Mouse (Mus musculus) 416B (cell line): ENCODE data around the gene Adcy3.

Experiments
- DNase-seq: peaks from one replicate; pipeline ENCODE4 v3.0.0; 2011; ENCODE audit warnings: low read depth

Gene Adcy3

DNA sequence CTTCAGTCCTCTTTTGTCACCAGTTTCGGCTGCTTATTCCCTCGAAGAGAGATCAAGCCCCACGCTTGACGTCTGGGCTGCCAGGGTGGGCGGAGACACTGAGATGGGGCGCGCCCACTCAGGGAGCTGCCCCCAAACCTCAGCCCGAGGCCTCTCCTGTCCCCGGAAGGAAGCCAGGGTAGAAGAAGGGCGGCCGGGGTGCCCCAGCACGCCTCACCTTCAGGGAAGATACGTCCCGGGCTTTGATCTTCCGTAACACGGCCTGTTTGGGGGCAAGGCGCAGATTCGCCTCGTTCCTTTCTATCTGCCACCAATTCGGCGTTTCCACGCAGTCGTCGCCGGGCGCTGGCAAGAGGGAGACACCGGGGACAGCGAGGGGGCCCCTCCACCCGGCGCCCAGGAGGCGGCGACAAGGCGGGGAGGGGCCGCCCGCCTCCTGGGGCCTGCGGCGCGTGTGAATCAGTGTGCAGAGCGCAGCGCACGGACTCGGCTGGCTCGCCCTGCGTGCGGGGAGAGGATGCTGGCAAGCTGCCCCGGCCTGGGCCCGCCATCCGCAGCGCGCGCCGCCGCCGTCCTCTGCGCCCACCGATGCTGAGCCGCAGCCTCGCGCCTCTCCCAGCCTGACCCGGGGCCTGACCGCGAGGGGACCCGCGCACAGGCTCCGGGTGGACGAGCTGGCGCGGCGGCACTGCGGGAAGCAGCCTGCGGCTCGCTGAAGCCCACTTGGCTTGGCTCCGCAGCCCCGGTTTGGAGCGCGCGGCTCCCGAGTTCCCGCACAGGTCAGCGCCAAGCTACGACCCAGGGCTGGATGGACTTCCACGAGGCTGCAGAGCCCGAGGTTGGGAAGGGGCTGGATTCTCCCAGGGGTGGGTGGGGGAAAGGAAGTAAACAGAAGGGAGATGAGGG lies at the start of gene Adcy3:
Gene Adcy3 (plus strand): TSS at position 163 of the 906 bp plus-strand sequence.
- DNase-seq, result no peak

DNA sequence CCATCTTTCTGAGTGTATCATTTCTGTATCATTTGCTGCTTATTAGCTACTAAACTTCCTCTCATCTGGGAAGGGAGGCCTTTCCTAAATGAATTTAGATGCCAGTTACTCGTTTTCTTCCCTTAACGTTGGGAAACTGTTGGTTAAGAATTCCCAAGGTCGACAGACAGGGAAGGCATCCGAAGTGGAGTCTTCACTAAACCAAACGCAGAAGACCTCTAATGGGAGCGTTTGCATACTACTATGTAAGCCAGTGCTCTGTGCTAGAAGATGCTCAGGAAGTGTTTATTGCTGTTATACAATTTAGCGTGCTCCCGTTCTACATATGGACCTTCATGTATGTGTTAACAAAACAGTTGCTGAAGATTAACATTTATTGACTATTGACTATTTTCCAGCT lies 49.5 kb upstream of the Adcy3 start:
- no peak for DNase-seq

DNA sequence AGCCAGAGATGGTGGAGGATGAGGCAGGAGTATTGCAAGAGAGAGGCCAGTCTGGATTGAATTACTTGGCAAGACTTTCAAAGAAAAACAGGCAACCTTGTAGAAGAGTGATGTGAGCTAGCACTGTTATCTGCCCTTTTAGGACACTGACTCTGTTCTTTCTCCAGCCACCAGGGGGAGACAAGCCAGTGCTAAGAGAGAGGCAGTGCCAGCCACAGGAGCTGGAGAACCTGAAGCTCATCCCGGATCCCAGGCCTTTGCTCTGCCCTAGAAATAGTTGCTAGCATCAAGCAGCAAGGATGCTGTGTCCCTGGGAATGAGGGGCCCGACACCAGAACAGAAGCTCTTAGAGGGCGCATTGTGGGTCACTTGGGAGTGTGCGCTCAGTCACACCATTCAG lies 25.5 kb upstream of the Adcy3 start:
- peak; percentile 64 for DNase-seq

DNA sequence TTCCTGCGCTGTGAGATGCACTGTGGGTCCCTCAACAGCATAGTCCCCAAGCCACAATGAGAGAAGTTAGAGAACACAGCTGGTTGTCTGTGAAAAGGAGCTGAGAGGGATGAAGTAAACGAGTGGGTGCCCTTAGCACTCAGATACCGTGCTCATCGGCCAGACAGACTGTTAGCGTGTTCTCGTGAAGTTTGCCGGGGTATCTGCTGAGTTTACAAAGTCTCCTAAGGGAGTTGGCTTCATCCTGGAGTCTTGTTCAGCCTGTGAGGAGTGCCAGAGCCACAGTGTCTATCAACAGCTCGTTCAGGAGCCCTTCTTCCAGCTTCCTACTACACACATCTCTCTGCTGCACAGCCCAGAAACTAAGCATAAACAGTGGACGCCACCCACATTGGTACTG lies 16.8 kb upstream of the Adcy3 start:
- no peak for DNase-seq

DNA sequence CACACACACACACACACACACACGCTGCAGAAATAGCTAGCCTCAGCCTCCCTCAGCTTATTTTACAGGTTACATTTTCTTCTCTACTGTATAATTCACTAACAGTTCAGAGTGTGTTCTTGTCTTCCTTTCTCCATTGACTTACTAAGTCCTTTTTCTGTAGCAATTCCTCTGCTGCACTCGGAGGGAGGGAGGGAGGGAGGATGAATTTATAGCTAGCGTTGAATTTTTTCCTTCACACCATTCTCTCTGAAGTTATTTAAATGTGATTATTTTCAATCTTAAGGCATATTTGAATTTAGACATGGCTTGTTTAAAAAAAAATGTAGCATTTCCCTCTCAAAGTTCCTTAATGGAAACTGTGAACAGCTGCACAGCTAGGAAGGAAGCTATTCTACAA lies 15.8 kb upstream of the Adcy3 start:
- DNase-seq, result no peak

DNA sequence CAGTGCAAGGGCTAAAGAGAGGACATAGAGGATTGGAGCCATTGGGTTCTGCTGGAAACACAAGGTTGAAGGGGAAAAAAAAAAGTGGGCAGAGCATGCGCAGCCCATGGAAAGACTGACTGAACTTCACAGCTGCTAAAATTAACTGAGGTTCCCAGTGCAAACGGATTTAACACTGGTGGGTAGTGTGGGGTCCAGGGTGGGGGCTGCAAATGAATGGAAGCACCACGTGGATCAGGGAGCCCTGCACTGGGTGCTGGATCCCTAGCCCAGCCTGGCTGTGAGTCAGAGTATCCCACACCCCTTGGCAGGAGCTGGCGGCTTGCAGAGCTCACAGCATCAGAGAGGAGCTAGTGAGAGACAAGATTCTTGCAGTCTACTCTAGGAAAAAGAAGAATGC lies 15.3 kb upstream of the Adcy3 start:
- no peak for DNase-seq

DNA sequence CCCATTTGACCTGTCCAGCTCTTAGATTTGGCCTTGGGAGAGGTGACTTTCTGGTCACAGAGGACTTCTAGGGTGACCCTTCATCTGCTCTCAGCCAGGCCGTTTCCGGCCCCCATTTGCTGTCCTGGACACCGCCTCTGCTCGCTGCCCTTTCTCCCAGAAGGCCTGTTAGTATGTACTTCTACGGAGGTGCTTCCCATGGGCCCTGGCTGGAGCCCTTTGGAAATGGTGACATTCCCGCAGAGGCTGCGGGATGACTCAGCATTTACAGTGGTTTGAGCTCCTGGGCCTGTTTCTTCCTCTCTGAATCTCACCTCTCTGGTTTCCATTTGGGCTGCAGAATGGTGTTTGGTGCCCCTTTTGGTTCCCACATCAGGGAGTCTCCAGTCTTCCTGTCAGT lies 5.6 kb upstream of the Adcy3 start:
- DNase-seq, result no peak

DNA sequence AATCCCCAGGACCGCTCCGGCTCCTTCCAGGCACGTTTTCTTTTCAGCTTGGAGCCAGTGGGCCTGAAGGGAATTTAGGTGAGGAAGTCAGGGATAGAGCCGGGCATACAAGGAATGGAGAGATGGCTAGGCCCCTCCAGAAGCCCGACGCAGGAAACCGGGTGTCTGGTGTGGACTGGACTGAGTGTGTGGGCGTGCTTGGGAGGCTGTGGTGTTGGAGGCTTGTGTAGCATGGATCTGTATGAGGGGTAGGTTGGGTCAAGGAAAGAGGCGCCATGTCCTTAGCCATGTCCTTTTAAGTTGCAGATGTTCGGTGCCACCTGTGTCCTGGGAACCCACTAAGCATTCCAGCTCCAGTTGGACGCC lies 927 bp downstream of the Adcy3 start:
- DNase-seq, result no peak

DNA sequence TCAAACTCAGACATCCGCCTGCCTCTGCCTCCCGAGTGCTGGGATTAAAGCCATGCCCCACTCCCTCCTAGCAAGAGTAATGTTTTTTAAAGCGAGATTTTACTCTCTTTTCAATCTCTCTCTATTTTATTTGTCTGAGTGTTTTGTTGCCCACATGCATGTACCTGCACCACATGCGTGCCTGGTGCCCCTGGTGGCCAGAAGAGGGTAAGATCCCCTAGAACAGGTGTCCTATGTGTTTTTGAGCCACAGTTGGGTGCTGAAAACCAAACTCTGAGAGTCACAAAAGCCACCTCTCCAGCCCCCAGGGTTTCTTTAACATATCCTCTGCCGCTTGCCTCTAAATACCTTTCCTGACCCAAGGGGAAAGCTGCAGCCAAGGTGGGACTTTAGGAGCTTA lies 10.3 kb downstream of the Adcy3 start:
- no peak for DNase-seq

DNA sequence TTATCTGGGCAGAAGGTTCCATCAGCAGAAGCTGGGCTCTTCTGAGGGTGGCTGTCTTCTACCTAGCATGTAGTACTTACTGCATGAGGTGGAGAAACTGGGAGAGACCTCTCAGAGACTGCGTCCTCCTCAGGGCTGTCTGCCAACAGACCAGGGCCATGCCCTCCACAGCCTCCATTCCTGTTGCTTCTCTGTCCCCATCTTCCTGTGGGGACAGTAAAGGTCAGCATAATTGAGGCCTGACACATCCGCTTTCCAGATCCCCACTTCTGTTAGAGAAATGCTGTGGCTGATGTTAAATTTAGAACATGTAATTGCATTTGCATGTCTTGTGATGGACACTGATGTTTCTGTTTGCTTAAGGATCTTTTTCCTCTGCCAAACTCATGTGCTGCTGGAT lies 18.0 kb downstream of the Adcy3 start:
- no peak for DNase-seq

DNA sequence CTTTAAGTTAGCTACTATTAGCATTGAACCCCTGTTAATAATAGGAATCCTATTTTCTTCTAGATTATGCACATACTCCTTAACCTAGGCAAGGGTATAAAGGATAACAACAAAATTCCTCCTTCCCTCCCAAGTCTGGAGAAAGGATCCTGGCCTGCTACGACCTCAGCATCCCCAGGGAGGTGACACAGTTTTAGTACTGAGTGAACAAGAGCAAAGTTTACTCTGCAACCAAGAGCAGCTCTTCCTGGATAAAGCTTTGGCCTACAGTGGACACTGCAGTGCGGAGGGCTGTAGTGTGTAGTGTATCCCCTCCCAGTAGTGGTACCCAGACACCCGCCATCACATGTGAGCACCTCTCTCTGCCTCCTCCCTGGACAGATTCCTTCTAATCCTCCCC lies 19.1 kb downstream of the Adcy3 start:
- DNase-seq, result no peak

DNA sequence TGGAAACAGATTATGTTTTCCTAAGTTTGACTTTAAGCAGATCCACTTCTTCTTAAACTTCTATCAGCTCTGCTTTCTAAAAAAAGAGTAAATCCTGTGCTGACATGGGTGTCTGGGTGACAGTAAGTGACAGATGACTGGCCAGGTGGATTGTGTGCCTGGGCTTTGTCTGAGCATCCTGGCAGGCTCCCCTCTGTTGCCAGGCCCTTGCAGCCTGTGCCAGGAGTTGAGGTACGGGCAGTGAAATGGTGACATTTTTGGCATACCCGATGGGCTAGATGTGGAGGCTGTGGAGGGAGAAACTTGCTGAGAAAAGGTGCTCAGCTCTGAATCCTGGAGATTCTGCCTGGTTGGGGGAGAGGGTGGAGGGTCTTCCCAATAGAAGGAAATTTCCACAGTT lies 24.6 kb downstream of the Adcy3 start:
- no peak for DNase-seq

DNA sequence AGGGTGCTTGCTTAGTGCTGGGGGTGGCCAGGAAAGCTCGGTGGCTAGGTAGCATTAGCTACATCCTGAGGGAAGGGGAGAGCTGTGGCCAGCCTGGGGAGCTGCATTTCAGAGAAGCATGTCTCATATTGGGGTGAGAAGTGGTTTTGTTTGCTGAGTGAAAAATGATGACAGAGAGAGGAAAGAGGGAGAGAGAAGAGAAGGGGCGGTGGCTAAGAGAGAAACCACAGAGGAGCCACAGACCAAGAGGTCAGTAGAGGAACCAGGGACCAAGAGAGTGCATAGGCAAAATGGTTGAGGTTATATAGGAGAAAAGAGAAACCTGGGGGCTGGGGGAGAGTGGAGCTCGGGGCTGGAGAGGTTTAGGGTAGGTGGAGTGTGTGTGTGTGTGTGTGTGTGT lies 25.3 kb downstream of the Adcy3 start:
- DNase-seq, result peak; percentile 69

DNA sequence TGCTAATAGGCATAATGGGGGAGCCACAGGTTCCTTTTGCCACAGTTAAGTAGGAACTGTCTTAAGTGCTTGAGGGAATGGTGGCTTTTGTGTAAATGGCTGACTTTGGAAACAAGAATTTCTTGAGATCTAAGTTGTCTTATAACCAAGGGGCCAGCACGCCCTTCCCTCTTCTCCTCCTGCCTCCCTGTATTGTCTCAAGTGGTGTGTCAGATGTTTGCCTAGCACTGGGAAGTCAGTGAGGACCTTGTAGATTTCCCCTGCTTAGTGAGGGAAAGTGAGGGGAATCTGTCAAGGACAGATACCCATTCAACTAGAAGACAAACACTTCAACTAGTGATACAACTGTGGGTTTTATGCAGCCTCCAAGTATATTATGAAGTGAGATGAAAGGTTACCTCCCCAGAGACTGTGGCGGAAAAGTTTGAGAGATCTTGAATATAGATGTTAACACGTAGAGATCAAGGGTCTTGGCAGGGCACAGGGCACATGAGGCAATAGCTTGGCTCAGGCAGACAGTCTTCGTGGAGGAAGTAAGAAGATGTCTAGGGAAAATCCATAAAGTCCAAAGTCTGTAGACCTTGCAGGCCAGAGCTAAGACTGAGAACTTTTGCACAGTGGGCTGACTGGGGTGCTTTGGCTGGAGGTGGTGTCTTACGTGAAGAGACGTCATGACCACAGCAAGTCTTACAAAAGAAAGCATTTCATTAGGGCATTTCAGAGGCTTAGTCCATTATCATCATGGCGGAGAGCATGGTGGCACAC lies 26.1 kb downstream of the Adcy3 start:
- DNase-seq, result no peak

DNA sequence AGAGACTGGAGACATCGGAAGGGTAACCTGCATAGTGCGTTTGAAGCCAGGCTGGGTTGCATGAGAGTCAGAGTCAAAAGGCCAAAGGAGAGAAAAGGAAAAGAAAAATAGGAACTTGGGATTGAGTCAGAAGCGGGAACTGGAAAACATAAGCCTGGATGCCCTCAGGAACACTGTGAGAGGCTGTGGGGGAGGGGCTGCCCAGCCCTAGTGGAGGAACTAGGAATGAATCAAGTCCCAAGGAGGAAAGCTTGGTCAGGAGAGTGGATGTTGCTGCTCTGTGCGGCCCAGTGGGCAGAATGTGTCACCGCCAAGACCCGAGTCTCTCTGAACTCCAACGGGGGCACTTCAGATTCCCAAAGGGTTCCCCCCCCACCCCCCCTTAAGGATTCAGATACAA lies 27.4 kb downstream of the Adcy3 start:
- DNase-seq, result no peak

DNA sequence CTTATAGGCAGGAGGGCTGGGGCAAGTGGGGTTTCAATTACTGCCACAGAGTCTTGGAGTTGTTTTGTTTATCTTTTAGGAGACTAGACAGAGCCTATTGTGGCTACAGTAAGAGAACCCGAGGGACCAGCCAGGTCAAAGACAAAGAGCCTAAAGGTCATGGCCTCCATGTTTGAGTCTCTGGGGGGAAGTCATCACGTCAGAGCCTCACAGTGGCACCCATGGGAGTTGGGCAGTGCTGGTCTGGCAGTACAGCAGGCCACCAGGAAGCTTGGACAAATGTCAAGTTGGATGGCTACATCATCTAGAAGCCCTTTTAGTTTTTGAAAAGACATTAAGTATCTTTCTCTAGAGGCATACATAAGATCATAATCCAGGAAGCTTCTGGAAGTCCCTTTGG lies 30.0 kb downstream of the Adcy3 start:
- no peak for DNase-seq

DNA sequence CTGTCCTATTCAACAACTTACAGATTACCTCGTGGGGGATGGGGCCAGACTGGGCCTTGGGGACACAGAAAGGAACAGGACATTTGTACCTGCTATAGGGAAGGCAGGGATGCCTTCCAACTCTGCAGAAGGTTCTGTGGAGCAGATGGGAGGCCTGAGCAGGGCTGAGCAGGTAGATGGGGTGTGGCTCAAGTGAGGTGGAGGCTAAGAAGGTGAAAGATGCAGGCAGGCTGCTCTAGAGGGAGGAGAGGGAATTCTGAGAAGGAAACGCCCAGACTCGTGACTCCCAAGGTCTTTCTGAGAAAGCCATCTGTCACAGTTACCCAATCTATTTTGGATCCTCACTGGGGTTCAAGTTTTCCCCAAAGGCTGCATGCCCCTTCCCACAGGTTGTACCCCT lies 34.1 kb downstream of the Adcy3 start:
- DNase-seq, result no peak

DNA sequence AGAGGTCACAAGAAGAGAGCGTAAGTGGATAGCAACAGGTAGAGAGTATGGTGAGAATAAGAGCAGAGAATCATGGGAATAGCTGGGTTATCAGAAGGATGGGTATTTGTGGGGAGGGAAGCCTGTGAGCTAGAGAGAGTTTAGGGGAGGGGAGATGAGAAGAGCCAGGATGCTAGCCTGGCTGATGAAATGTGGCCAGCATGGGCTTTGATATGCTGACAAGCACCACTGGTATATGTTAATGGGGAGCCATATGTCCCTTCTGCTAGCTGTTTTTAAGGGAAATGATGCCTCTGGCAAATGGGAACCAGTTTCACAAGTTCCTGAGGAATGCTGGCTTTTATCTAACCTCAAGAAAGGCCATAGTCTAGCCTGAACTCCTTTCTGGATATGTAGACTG lies 36.2 kb downstream of the Adcy3 start:
- no peak for DNase-seq

DNA sequence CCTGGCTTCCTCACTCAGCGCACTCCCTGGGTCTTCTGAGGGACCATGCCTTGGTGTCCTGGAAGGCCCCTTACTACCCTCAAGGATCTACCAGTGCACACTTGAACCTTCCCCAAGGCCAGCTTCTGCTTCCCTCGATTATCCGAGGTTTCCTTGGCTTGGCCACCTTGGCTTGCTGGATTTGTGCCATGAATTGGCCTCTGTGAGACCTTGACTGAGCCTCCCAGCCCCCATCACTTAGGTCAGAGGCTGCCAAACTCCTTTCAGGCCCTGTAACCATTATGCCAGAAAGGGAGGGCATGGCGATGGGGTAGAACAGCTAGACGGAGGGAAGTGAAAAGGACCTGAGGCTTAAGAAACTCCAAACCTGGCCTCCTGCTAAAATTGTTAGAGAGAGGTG lies 36.7 kb downstream of the Adcy3 start:
- no peak for DNase-seq

DNA sequence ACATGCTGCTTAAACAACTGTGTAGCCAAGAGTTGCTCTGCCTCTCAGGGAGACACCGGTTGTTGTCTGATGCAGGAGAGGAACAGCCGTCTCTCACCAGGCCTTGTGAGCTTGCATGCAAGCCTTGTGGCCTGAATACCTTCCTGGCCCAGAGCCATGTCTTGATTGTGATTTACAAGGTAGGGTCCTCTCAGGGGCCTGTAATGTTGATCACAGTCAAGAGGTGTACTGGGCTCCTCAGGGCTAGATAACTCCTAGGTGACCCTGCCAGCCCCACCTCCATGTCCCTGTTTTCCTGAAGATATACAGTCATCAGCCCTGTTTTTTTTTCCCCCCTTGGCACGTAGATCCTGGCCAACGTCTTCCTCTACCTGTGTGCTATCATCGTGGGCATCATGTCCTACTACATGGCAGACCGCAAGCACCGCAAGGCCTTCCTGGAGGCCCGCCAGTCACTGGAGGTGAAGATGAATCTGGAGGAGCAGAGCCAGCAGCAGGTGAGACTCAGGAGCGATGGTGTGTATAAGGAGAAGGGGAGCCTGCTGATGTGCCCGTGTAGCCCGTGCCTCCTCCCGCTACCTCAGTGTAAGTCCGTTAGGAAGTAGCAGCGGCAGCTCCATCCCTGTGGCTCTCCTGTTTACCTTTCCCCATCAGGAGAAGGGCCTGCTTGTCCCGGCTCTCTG lies 40.3 kb downstream of the Adcy3 start:
- no peak for DNase-seq

DNA sequence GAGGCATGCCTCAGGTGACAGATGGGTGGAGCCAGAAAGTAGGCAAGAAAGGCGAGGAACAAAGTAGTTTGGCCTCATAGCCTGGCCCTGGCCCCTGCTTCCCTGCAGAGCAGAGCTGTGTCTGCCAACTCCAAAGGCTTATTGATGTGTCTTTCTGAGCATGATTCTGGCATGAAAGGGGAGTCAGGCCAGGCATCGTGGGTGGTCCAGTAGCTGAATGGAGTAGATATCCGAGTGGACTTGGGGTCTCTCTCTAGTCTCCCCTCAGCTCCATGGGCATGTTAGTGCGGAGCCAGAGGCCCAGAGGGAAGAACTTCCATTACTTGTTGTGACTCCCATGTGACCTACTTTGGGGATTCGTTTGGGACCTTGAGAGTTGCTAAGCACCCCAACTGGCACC lies 45.9 kb downstream of the Adcy3 start:
- DNase-seq, result no peak

DNA sequence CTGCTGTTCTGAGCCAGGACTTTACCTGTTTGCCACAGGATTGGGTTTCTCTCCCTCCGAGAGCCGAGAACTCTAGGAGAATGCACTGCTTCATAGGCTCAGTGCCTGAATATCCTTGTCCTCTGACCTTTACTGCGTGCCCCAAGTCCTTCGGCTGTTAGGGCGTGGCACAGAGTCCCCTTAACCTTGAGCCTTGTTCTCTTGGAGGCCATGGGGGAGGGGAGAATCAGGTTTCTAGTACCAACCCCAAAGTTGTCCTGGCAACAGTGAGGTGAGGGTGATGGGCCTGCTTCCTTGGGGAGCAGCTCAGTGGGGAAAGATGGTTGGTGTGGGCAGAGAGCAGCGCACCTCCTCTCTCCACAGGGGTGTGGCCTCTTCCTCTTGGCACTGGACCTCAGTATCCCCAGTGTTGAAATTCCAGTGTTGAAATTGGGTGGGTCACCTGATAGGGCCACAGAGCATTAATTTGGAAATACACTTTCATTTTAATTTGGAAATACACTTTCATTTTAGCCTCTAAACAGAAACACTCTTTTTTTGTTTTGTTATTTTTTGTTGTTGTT lies 46.8 kb downstream of the Adcy3 start:
- peak; percentile 28 for DNase-seq

DNA sequence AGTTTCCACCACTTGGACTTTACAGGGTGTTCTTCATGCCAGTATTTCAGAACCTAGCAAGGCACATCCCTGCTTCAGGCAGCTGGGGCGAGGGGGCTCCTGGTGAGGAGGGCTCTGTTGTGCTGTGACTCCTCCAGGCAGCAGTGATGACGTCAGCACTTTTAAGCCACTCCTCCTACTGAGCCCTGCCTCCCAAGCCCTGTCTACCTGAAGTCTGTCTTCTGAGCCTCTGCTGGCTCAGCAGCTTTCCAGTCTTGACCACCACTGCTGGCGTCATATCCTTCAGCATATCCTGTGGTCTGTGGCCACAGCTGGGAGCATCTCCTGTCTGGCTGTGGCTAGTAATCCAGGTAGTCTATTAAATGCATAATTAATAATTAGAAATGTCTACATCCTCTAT lies 47.6 kb downstream of the Adcy3 start:
- DNase-seq, result peak; percentile 82
